Mouse (Mus musculus) right cerebral cortex, adult 2 months (tissue): ENCODE results near the gene Tor4a.
A peak's percentile ranks its signal among the peaks of the same experiment; 100 is the strongest.

Experiments
- DNase-seq, 2 experiments: peaks; one replicate each; pipeline ENCODE4 v3.0.0; 2021 to 2022; ENCODE audit warnings: low spot score in 2 of 2

Tor4a gene

DNA sequence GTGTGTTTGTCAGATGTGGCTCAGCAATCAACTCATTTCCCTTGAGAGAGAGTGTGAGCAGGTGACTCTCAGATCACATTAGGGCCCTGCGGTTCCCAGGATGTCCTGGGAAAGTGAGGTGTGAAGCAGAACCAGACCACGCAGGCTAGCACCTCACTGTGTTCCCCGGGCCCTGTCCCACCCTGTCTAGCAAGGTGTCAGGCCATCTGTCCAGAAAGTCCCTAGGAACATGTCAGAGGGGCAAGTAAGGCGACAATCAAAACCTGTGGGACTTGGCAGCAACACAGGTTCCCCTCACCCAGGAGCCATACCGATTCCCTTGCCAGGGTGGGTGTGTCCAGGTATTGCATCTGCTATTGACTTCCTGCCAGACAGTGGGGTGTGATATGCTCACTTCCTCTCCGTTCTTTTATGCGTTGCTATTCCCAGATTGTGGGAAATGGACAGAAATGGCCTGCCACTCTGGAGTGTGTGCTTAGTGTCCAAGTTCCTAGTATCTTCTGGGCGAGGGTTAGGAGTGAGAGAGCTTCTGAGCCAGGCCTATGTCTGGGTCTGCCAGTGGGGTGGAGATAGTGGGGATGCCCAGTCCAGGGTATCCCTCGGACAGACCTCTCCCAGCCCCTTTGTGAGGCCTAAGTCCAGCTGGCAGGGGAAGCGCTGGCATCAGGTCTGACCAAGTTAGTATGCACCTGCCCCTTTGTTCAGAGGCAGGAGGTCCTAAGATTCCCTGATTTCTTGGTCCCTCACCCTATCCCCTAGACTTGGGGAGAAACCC lies 26.2 kb downstream of the Tor4a start:
- no peak for DNase-seq

DNA sequence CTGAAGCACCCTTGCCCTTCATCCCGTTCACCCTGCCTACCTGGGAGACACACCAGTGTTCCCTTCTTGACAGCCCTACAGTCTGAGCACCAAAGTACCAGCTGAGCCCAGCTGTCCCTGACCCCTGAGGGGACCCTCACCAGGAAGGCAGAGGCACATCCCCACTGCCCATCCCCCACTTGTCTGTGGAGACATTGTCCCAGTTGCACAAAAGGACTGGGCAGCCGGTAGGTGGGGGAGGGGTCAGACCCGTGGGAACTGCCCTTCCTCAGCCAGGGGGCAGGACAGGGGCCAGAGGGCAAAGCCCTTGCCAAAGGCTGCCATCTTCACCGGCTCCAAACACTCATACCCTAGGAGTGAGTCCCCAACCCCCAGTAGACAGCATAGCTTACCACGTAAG lies 26.9 kb downstream of the Tor4a start:
- no peak for DNase-seq

DNA sequence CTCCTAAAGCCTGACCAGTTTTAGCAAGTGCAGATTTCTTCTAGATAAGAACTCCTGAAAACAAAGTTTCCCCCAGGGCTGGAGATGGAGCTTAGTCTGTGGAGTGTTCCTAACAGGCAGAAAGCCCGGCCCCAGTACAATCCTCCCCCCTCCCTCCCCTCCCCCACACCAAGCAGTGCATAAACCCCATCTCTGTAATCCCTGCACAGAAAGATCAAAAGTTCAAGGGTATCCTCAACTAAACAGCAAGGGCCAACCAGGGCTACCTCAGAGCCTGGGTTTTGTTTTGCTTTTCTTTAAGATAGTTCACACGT lies 28.1 kb downstream of the Tor4a start:
- DNase-seq: no peak

DNA sequence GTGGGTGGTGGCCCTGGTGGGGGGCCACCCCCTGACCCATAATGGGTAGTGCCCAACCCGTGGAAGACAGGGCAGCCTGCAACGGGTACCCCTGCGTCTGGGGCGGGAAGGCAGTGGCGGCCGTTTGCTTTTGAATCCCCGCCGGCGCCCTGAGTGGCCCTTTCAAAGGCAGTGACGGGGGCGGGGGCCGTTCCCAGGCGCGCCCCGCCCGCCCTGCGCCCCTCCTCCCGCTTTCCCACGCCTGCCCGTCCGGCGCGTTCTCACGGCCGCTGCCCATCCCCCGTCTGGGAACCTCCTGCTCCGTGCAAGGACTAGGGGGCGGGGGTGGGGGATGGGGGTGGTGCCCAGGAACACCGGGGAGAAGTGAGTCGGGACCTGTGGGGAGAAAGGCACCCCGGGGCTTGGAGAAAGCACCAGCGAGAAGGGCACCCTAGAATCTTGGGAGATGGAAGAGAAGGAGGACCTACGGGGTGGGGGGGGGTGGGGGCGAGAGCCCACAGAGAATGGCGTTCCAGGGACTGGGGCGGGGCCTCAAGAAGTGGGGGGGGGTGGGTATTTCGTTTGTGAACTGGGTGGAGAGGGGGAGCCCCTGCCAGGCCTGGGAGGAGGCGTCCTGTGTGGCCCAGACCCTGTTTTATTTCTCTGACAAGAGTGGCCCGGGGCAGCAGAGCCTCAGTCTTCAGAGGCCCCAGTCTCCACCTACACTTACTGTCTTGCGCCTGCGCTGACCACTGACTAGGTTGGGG lies 28.6 kb downstream of the Tor4a start:
- DNase-seq: no peak

DNA sequence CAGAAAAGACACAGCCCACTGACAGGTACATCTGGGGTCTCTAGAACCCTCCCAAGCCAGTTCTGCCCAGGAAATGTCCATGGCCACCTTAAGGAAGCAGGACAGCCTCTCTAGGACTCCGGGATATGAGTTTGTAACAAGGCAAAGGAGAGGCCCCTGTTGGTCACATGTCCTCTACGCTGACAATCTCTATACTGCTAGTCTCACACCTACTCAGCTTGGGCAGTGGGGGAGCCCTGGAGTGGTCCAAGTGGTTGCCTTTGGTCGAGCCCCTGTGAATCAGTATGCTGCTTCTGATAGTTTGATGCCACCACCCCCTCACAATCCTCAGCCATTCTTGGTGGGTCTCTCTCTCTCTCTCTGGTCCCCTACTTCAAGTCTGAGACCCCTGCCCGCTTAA lies 29.2 kb downstream of the Tor4a start:
- DNase-seq: no peak

DNA sequence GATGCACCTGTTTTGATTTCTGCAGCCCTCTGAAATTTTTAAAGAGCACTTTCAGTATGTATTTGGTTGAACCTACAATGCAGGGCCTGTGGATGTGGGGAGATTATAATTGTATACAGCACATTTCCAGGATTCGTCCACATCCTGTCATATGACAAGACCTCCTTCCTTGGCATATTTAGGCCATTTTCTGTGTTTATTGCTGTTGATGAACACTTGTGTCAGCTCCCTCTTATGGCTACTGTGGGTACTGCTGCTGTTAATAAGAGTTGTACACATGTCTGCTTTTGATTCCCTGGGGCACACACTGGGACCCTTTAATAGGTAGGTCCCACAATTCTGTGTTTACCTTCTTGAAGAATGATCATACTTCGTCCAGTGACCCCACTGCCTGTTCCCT lies 39.0 kb downstream of the Tor4a start:
- peak in 1 of 2 experiments; percentile 55 for DNase-seq

DNA sequence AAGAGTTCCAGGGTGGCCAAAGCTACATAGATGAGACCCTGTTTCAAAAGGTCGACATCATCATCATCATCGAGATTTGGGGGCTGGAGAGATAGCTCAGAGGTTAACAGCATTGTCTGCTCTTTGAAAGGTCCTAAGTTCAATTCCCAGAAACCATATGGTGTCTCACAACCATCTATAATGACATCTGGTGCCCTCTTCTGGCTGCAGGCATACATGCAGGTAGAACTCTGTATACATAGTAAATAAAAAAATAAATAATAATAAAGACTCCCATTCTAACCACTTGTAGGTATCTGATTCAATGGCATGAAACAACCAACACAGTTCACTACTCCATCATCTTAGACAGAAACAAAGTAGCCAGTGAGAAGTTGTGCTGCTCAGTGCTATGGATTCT lies 39.7 kb downstream of the Tor4a start:
- DNase-seq: no peak

DNA sequence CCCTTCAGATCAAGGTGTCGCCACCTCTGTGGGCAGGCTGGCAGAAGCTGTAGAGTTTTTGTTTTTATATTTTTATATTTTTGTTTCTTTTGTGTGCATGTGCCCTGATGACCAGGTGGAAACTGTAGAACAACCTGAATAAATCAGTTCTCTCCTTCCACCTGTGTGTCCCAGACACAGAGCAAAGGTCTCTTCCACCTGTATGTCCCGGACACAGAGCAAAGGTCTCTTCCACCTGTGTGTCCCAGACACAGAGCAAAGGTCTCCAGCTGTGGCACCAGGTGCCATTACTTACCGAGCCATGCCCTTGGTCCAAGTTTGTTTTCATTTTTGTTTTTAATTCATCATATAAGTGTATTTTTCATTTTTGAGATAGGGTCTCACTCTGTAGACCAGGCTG lies 40.5 kb downstream of the Tor4a start:
- DNase-seq: no peak

DNA sequence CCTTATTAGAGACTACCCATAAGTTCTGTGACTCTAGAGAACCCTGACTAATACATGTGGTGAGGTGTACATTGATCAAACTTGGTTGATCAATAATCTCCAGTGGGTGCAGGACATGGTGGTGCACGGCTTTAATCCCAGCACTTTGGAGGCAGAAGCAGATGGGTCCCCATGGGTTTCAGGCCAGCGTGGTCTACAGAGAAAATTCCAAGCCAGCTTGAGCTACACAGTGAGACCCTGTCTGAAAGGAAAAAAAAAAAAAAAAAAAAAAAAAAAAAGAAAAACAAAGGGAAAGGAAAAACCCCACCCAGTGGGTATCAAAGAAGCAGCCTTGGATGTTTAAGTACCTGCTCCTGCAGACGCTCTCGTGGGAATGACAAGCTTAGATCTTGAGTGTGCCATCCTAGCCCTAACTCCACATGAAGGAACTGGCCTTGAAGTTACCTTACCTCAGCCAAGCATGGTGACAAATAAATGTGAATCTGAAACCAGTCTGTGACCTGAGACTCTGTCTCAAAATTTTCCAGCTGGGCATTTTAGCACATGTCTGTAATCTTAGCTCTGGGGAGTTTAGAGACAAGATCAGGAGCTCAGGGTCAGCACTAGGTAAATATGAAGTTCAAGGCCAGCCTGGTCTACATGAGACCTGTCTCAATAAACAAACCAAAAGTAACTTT lies 45.3 kb downstream of the Tor4a start:
- no peak for DNase-seq

DNA sequence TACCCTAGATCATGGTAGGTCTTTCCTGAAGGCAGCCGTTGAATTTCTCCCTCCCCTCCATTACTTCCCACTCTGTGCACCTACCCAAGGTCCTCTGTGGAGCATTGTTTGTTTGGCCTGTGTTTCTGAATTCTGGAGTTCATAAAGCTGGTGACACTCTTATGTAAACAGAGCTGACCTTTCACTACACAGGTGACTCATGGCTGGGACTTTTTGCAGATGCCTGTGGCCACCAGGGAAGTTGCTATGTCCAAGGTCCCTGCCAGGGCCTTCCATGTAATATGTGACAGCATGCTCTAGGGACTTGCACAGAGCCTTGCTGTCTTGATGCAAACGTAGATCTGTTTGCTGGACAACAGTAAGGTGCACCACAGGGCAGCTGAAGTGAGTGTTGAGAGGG lies 47.0 kb downstream of the Tor4a start:
- DNase-seq: no peak

DNA sequence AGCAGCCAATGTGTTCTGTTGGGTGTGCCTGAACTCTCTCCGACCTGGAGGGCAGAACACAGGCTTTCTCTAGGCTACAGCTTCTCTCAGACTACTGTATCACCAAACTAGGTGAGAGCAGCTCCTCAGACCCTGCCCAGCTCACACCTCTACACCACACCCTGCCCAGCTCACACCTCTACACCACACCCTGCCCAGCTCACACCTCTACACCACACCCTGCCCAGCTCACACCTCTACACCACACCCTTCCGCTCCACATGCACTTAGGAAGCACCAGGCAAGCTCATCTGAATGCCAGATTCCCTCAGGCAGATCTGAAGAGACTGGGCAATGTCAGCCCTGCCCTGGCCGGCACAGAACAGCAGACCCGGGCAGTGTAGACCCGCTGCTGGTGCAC lies 48.8 kb downstream of the Tor4a start:
- no peak for DNase-seq

DNA sequence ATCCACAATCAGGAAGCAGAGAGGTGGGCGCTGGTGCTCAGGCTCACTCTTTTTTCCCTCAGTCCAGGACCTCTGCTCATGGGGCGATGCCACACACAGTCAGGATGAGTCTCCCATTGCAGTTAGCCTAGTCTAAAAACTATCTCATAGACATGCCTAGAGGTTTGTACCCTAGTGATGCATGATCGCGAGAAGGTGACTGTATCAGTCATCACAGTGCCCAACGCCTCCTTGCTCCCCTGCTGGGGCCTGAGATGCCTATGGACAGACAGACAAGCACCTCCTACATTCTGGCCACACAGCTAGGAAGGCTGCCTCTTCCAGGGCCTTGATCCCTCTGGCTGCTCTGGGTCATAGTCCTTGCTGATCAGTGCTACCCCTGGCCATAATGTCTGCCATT lies 49.3 kb downstream of the Tor4a start:
- DNase-seq: no peak

DNA sequence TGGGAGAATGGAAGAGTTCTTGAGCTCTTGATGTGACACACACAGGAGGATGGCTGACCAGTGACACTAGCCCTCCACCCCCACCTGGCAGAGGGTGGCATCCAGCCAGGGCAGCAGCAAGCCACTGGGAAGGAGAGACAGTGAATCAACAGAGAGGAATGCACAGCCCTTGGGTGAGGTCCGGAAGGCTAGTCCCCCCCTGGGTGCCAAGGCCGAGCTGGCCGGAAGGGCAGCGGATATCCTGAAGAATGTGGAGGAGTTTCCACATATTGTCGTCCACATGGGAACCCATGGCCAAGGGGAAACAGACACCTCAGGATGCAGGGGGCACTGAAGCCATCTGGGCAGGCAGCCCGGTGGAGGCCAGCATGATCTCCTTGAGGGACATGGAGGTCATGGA lies 51.3 kb downstream of the Tor4a start:
- no peak for DNase-seq
